9 mouse cellular contexts compared by ENCODE assay signal in the genomic region with DNA sequence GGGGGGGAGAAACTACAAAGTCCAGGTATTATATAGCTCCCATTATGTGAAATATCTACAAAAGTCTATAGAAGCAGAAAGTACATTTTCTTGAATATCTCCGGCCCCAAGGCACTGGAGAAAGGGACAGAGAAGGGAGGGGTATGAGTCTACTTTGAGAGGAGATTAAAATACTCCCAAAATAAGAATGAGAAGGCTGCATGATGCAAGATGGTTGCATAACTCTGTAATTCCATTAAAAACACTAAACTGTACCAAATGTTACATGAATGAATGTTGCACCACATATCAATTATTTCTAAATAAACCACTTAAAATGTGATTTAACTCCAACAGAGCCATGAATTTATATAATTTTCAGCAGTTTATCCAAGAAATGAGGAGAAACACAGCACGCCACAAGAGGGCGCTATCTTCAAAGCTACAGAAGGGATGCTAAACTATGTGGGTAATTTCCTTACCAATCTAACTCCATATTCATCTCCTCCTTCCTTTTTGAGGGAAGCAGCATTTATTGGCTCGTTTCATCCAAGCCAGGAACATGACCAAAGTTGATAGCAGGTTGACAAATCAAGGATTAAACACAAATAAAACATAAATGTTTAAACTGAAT.
A peak's percentile ranks its signal among the peaks of the same experiment; 100 is the strongest.
DNase-seq lines count a peak whose midpoint lies in the region; ATAC-seq and TF ChIP-seq lines count a peak whose summit lies in the region.
"Had no signal": no experiment of that assay in that cellular context is flagged by ENCODE, and none has a peak within 500 bp of the region (broad histone marks: within the 10 kb centered on the region; RNA-seq: fewer than 3 reads in every experiment).

No protein-coding gene starts in this region.

- no peak for TF ChIP-seq POLR2A in MEL (IDR thresholded peaks at IDR 0.05; ENCODE audit: control insufficient read depth in 1 of 2, insufficient read depth in 1 of 2, low read depth in 1 of 2, low read length in 2 of 2, poor library complexity in 1 of 2)
- TF ChIP-seq POLR2A in cerebellum, adult 2 months (IDR thresholded peaks at IDR 0.05; ENCODE audit: borderline replicate concordance, insufficient read depth, low read length): no peak

- no peak overlapping the region for H3K27ac ChIP-seq in forebrain, embryonic 11.5 days (ENCODE audit: low read depth, low read length)
- H3K27ac ChIP-seq in forebrain, embryonic 12.5 days: no peak overlapping the region
- H3K27ac ChIP-seq in MEL (ENCODE audit: control insufficient read depth, low read depth, low read length): no peak overlapping the region
- no peak overlapping the region for H3K27ac ChIP-seq in cerebellum, adult 2 months (ENCODE audit: insufficient read depth, low read length)
- H3K27ac ChIP-seq in liver, postnatal 0 days (ENCODE audit: low read depth): no peak overlapping the region
- H3K27ac ChIP-seq: limb, embryonic 15.5 days had no signal

- TF ChIP-seq EP300 in MEL (IDR thresholded peaks at IDR 0.05; ENCODE audit: low read depth in 1 of 2, low read length in 2 of 2): no peak
- no peak for TF ChIP-seq EP300 in liver, postnatal 0 days (IDR thresholded peaks at IDR 0.05; ENCODE audit: low read depth)

- no peak overlapping the region for H3K9ac ChIP-seq in forebrain, embryonic 11.5 days (ENCODE audit: low read length)
- no peak overlapping the region for H3K9ac ChIP-seq in forebrain, embryonic 12.5 days
- no peak overlapping the region for H3K9ac ChIP-seq in MEL (ENCODE audit: control insufficient read depth, low read depth, low read length, poor library complexity, severe bottlenecking)
- H3K9ac ChIP-seq in liver, postnatal 0 days (replicated peaks): no peak overlapping the region
- H3K9ac ChIP-seq: limb, embryonic 15.5 days had no signal

- peak; percentile 34 for TF ChIP-seq RAD21 in MEL (IDR thresholded peaks at IDR 0.05; ENCODE audit: low read depth, low read length)

- no peaks in the 10 kb centered on the region for H3K36me3 ChIP-seq in forebrain, embryonic 11.5 days (ENCODE audit: control insufficient read depth, insufficient read depth, low read length)
- H3K36me3 ChIP-seq in forebrain, embryonic 12.5 days (replicated peaks): no peaks in the 10 kb centered on the region
- H3K36me3 ChIP-seq in MEL (ENCODE audit: control insufficient read depth in 1 of 2, insufficient read depth in 2 of 2, low read length in 2 of 2): no peaks in the 10 kb centered on the region
- H3K36me3 ChIP-seq in liver, postnatal 0 days (replicated peaks; ENCODE audit: insufficient read depth, low read length): no peaks in the 10 kb centered on the region
- H3K36me3 ChIP-seq: limb, embryonic 15.5 days had no signal

- ATAC-seq in forebrain, embryonic 11.5 days (replicated peaks; ENCODE audit: low FRiP score): no peak
- ATAC-seq in forebrain, embryonic 12.5 days (ENCODE audit: low FRiP score): no peak
- no peak for ATAC-seq in liver, postnatal 0 days

- no peaks in the 10 kb centered on the region; the same call in 1 of the 2 replicates for H3K9me3 ChIP-seq in forebrain, embryonic 11.5 days (ENCODE audit: control insufficient read depth, low read length)
- H3K9me3 ChIP-seq in forebrain, embryonic 12.5 days: no peaks in the 10 kb centered on the region
- H3K9me3 ChIP-seq in MEL (replicated peaks; ENCODE audit: insufficient read depth, low read length): no peaks in the 10 kb centered on the region
- no peaks in the 10 kb centered on the region for H3K9me3 ChIP-seq in liver, postnatal 0 days (ENCODE audit: low read length)
- H3K9me3 ChIP-seq: limb, embryonic 15.5 days had no signal

- no peak overlapping the region for H3K4me3 ChIP-seq in forebrain, embryonic 11.5 days (ENCODE audit: low read depth, low read length)
- no peak overlapping the region for H3K4me3 ChIP-seq in forebrain, embryonic 12.5 days (replicated peaks)
- H3K4me3 ChIP-seq in MEL (ENCODE audit: control insufficient read depth in 1 of 2, insufficient read depth in 1 of 2, low read depth in 2 of 2, low read length in 2 of 2): no peak overlapping the region
- H3K4me3 ChIP-seq in cerebellum, adult 2 months (replicated peaks; ENCODE audit: insufficient read depth, low read depth, low read length): no peak overlapping the region
- H3K4me3 ChIP-seq in liver, postnatal 0 days (ENCODE audit: low read depth, low read length): no peak overlapping the region
- H3K4me3 ChIP-seq: limb, embryonic 15.5 days had no signal

- peak; percentile 73 for DNase-seq in forebrain, embryonic 11.5 days (ENCODE audit: low spot score)
- DNase-seq in MEL (ENCODE audit: low read depth, low spot score): peak; percentile 9
- DNase-seq in cerebellum, adult 2 months: peak; percentile 64 to 75
- peak; percentile 67 to 91 for DNase-seq in frontal cortex, adult 2 months (ENCODE audit: extremely low spot score in 1 of 2, low spot score in 1 of 2)
- DNase-seq in kidney, postnatal 4 days: peak; percentile 86
- peak; percentile 59 for DNase-seq in liver, postnatal 0 days
- peak; percentile 85 for DNase-seq in right cerebral cortex, postnatal 4 days

- WGBS in forebrain, embryonic 11.5 days: 16% methylated on average over 4 of the region's 4 CpGs
- 20% methylated on average over 4 of the region's 4 CpGs for WGBS in forebrain, embryonic 12.5 days
- WGBS in cerebellum, adult 2 months: 9% methylated on average over 4 of the region's 4 CpGs
- 17% methylated on average over 4 of the region's 4 CpGs for WGBS in liver, postnatal 0 days (ENCODE audit: insufficient replicate concordance)

- no peak overlapping the region for H3K4me2 ChIP-seq in forebrain, embryonic 11.5 days (ENCODE audit: low read depth, low read length, severe bottlenecking)
- no peak overlapping the region for H3K4me2 ChIP-seq in forebrain, embryonic 12.5 days
- H3K4me2 ChIP-seq in liver, postnatal 0 days (ENCODE audit: low read depth, low read length): no peak overlapping the region
- H3K4me2 ChIP-seq: limb, embryonic 15.5 days had no signal

- H3K79me2 ChIP-seq in MEL (ENCODE audit: control insufficient read depth, insufficient read depth, low read length, poor library complexity): no peaks in the 10 kb centered on the region

- peak in 2 of 3 experiments; percentile 19 to 30; a peak in 3 of 6 replicates for TF ChIP-seq CTCF in MEL (IDR thresholded peaks at IDR 0.05 in 2 of 3, conservative IDR thresholded peaks at IDR 0.05 in 1 of 3; ENCODE audit: control insufficient read depth in 1 of 3, insufficient read depth in 1 of 3, low read depth in 2 of 3, low read length in 3 of 3, poor library complexity in 1 of 3, severe bottlenecking in 1 of 3)
- TF ChIP-seq CTCF in cerebellum, adult 2 months (IDR thresholded peaks at IDR 0.05; ENCODE audit: borderline replicate concordance, insufficient read depth, low read depth, low read length): peak; percentile 50; the same call in 1 of the 2 replicates
- TF ChIP-seq CTCF in liver, postnatal 0 days (IDR thresholded peaks at IDR 0.05; ENCODE audit: low read depth): peak; percentile 87

- no peaks in the 10 kb centered on the region for H3K27me3 ChIP-seq in forebrain, embryonic 11.5 days (ENCODE audit: control insufficient read depth, insufficient read depth, low read length)
- H3K27me3 ChIP-seq in forebrain, embryonic 12.5 days: no peaks in the 10 kb centered on the region
- no peaks in the 10 kb centered on the region for H3K27me3 ChIP-seq in MEL (ENCODE audit: control insufficient read depth in 1 of 2, insufficient read depth in 2 of 2, low read length in 2 of 2)
- H3K27me3 ChIP-seq in cerebellum, adult 2 months (ENCODE audit: control insufficient read depth, insufficient read depth, low read length): no peaks in the 10 kb centered on the region
- no peaks in the 10 kb centered on the region for H3K27me3 ChIP-seq in liver, postnatal 0 days (ENCODE audit: insufficient read depth, low read length)
- H3K27me3 ChIP-seq: limb, embryonic 15.5 days had no signal

- H3K4me1 ChIP-seq in forebrain, embryonic 11.5 days (replicated peaks; ENCODE audit: control insufficient read depth, insufficient read depth, low read length): peaks cover 12% of the 10 kb centered on the region; the same call in 1 of the 2 replicates
- peaks cover 23% of the 10 kb centered on the region for H3K4me1 ChIP-seq in forebrain, embryonic 12.5 days
- no peaks in the 10 kb centered on the region for H3K4me1 ChIP-seq in MEL (ENCODE audit: control insufficient read depth in 1 of 2, insufficient read depth in 2 of 2, low read length in 2 of 2)
- H3K4me1 ChIP-seq in cerebellum, adult 2 months (ENCODE audit: control insufficient read depth, insufficient read depth, low read length): no peaks in the 10 kb centered on the region
- H3K4me1 ChIP-seq in liver, postnatal 0 days (ENCODE audit: insufficient read depth): 0 out of 2 replicates have a peak, but pooled peaks cover 8% of the 10 kb centered on the region

TF ChIP-seq in MEL, 35 proteins besides CTCF, POLR2A, EP300 and RAD21:
- TF ChIP-seq SIN3A (IDR thresholded peaks at IDR 0.05; ENCODE audit: low read length) (no peak), RCOR1 (IDR thresholded peaks at IDR 0.05; ENCODE audit: low read depth, low read length) (no peak), TBP (IDR thresholded peaks at IDR 0.05; ENCODE audit: low read depth, low read length) (no peak), ETS1 (IDR thresholded peaks at IDR 0.05; ENCODE audit: low read depth, low read length) (no peak), NELFE (IDR thresholded peaks at IDR 0.05; ENCODE audit: low read depth, low read length) (no peak), KAT2A (conservative IDR thresholded peaks at IDR 0.05; ENCODE audit: low read depth, low read length) (no peak), ZKSCAN1 (IDR thresholded peaks at IDR 0.05; ENCODE audit: low read depth, low read length) (no peak), USF1 (IDR thresholded peaks at IDR 0.05; ENCODE audit: low read depth, low read length) (no peak), MXI1 (IDR thresholded peaks at IDR 0.05; ENCODE audit: low read depth, low read length) (no peak), GATA1 (IDR thresholded peaks at IDR 0.05; ENCODE audit: low read depth, low read length) (no peak)

Comparison
In these comparisons a context has a peak if more than half of its experiments do, and no peak if none do; other contexts are left out.
1. DNase-seq: peak in every context shown above with its lines; median percentile 86 in kidney, postnatal 4 days; 85 in right cerebral cortex, postnatal 4 days; 79 in frontal cortex, adult 2 months; 73 in forebrain, embryonic 11.5 days; 70 in cerebellum, adult 2 months; 59 in liver, postnatal 0 days; 9 in MEL.
2. CTCF ChIP-seq: peak in every context shown above with its lines; median percentile 87 in liver, postnatal 0 days; 50 in cerebellum, adult 2 months; 24 in MEL.